28 mouse cellular contexts compared by ENCODE assay signal in genomic region chr1:34978156-34978555, GRCm38 (mm10).
"Had no signal": no experiment of that assay in that cellular context is flagged by ENCODE, and none has a peak within 500 bp of the region (broad histone marks: within the 10 kb centered on the region; RNA-seq: fewer than 3 reads in every experiment).

No protein-coding gene starts in this region.

- H3K36me3 ChIP-seq: limb, embryonic 10.5 days; limb, embryonic 12.5 days; limb, embryonic 13.5 days; limb, embryonic 15.5 days; liver, embryonic 12.5 days; liver, embryonic 13.5 days; liver, embryonic 15.5 days; lung, embryonic 15.5 days; midbrain, embryonic 10.5 days; midbrain, embryonic 12.5 days; midbrain, embryonic 13.5 days; midbrain, embryonic 15.5 days; neural tube, embryonic 12.5 days had no signal

- H3K4me1 ChIP-seq: limb, embryonic 10.5 days; limb, embryonic 12.5 days; limb, embryonic 13.5 days; limb, embryonic 15.5 days; liver, embryonic 12.5 days; liver, embryonic 13.5 days; liver, embryonic 15.5 days; lung, embryonic 15.5 days; megakaryocyte, embryonic 14.5 days; midbrain, embryonic 10.5 days; midbrain, embryonic 12.5 days; midbrain, embryonic 13.5 days; midbrain, embryonic 15.5 days; neural tube, embryonic 12.5 days had no signal

- H3K9me3 ChIP-seq: limb, embryonic 10.5 days; limb, embryonic 15.5 days; liver, embryonic 15.5 days; midbrain, embryonic 15.5 days had no signal

- H3K27me3 ChIP-seq: limb, embryonic 12.5 days; limb, embryonic 13.5 days; limb, embryonic 15.5 days; liver, embryonic 12.5 days; liver, embryonic 13.5 days; liver, embryonic 15.5 days; lung, embryonic 15.5 days; megakaryocyte, embryonic 14.5 days; midbrain, embryonic 12.5 days; midbrain, embryonic 13.5 days; midbrain, embryonic 15.5 days; neural tube, embryonic 12.5 days had no signal

- H3K27ac ChIP-seq: limb, embryonic 10.5 days; limb, embryonic 12.5 days; limb, embryonic 13.5 days; limb, embryonic 15.5 days; liver, embryonic 12.5 days; liver, embryonic 13.5 days; liver, embryonic 14.5 days; liver, embryonic 15.5 days; lung, embryonic 15.5 days; macrophage; midbrain, embryonic 10.5 days; midbrain, embryonic 12.5 days; midbrain, embryonic 13.5 days; midbrain, embryonic 15.5 days; neural tube, embryonic 12.5 days had no signal

- H3K9ac ChIP-seq: limb, embryonic 12.5 days; limb, embryonic 13.5 days; limb, embryonic 15.5 days; liver, embryonic 12.5 days; liver, embryonic 13.5 days; liver, embryonic 14.5 days; liver, embryonic 15.5 days; liver, postnatal 0 days; lung, embryonic 14.5 days; lung, embryonic 15.5 days; midbrain, embryonic 12.5 days; midbrain, embryonic 13.5 days; midbrain, embryonic 15.5 days; neural tube, embryonic 12.5 days had no signal

- DNase-seq: left cerebral cortex, postnatal 4 days; liver; liver, embryonic 13.5 days; liver, postnatal 0 days; lung, adult 18-20 months; lung, adult 2 months; lung, embryonic 14.5 days; lung, postnatal 10 days; lung, postnatal 14 days; lung, postnatal 36 days; lung, postnatal 4 days; midbrain, embryonic 14.5 days had no signal

- H3K4me3 ChIP-seq: limb, embryonic 10.5 days; limb, embryonic 12.5 days; limb, embryonic 13.5 days; limb, embryonic 15.5 days; liver, embryonic 12.5 days; liver, embryonic 13.5 days; liver, embryonic 15.5 days; lung, embryonic 15.5 days; megakaryocyte, embryonic 14.5 days; midbrain, embryonic 10.5 days; midbrain, embryonic 12.5 days; midbrain, embryonic 13.5 days; midbrain, embryonic 15.5 days; myocyte; neural tube, embryonic 12.5 days had no signal
